Comparison of ENCODE assay signal across 22 mouse cellular contexts in genomic region chr7:45372371-45372770, GRCm38 (mm10). TPM values are rescaled to one million over a fixed set of nuclear protein-coding genes. Genes with fewer than 3 reads are reported as not detected.
DNase-seq lines count a peak whose midpoint lies in the region; TF ChIP-seq lines count a peak whose summit lies in the region.
"Had no signal": no experiment of that assay in that cellular context is flagged by ENCODE, and none has a peak within 500 bp of the region (broad histone marks: within the 10 kb centered on the region; RNA-seq: fewer than 3 reads in every experiment).

No protein-coding gene starts in this region.

- TF ChIP-seq POLR2A in myocyte (IDR thresholded peaks at IDR 0.05; ENCODE audit: insufficient read length, low read depth), result no peak

- H3K4me3 ChIP-seq in myocyte, result no peak overlapping the region
- H3K4me3 ChIP-seq: embryonic facial prominence, embryonic 10.5 days; embryonic facial prominence, embryonic 12.5 days; forebrain, embryonic 13.5 days; forebrain, embryonic 15.5 days had no signal

- no peak overlapping the region for H3K4me2 ChIP-seq in myocyte (ENCODE audit: low read depth)
- H3K4me2 ChIP-seq: embryonic facial prominence, embryonic 12.5 days; forebrain, embryonic 13.5 days; forebrain, embryonic 15.5 days had no signal

- DNase-seq in adrenal gland, adult (ENCODE audit: inconsistent age in 2 of 2, low spot score in 1 of 2), result peak; percentile 46 to 80
- no peak for DNase-seq in adrenal gland, adult 18-20 months (ENCODE audit: low spot score in 2 of 2)
- DNase-seq in adrenal gland, postnatal 10 days, result peak; percentile 27
- DNase-seq in adrenal gland, postnatal 25 days, result no peak
- DNase-seq in cerebellum, adult 11-12 months, result peak; percentile 5
- DNase-seq in cerebellum, adult 11 months, result no peak
- no peak for DNase-seq in spleen, postnatal 10 days (ENCODE audit: low spot score in 2 of 2)
- DNase-seq: cerebellum, adult 2 months; cerebellum, postnatal 10 days; cerebellum, postnatal 25 days; forebrain, postnatal 0 days had no signal

- no peaks in the 10 kb centered on the region for H3K27me3 ChIP-seq in myocyte (ENCODE audit: control insufficient read depth, insufficient read depth, insufficient read length)

- H3K36me3 ChIP-seq in myocyte (ENCODE audit: control insufficient read depth, insufficient read depth), result peaks cover 20% of the 10 kb centered on the region

- no peaks in the 10 kb centered on the region for H3K79me2 ChIP-seq in myocyte (ENCODE audit: control insufficient read depth, insufficient read depth)

- H3ac ChIP-seq in myocyte (ENCODE audit: control insufficient read depth, insufficient read length), result no peak overlapping the region

TF ChIP-seq in myocyte, 11 proteins besides CTCF, POLR2A, EP300 and RAD21:
- TF ChIP-seq MYOG (IDR thresholded peaks at IDR 0.05; ENCODE audit: control insufficient read depth in 1 of 3, insufficient read depth in 1 of 3, insufficient read length in 2 of 3, low read depth in 2 of 3) (no peak), SRF (IDR thresholded peaks at IDR 0.05; ENCODE audit: control insufficient read depth, insufficient read length, low read depth) (no peak), POLR2AphosphoS2 (IDR thresholded peaks at IDR 0.05; ENCODE audit: insufficient read length, low read depth) (peak; percentile 56), E2F4 (IDR thresholded peaks at IDR 0.05; ENCODE audit: insufficient read depth) (no peak), TCF12 (IDR thresholded peaks at IDR 0.05; ENCODE audit: insufficient read depth, poor library complexity, severe bottlenecking) (no peak), TCF3 (IDR thresholded peaks at IDR 0.05; ENCODE audit: insufficient read length, low read depth) (no peak)

RNA-seq across cellular contexts. Expression of gene Lin7b, which starts 2.0 kb away (rescaled TPM):
- 1 to 10 TPM; 1.3 to 1.7 TPM for total RNA-seq in adrenal gland, adult 18-20 months (2021)
- 1 to 10 TPM in 1 of 2 experiments, under 1 TPM in 1; 0.90 to 2.9 TPM for total RNA-seq in adrenal gland, postnatal 10 days (2021)
- total RNA-seq in adrenal gland, postnatal 25 days (2021), result 8.7 TPM in 1 of 2 replicates, not detected in the other
- polyA plus RNA-seq in myocyte (2012; fragmentation: generic; extraction: Trizol), result 2.4 TPM
- total RNA-seq: gastrocnemius, adult 18-20 months had no signal
- polyA plus RNA-seq: activated CD4-positive, CD25-positive, alpha-beta regulatory T cell, adult 4 months had no signal

RNA-seq across cellular contexts. Expression of gene Ppfia3, which starts 5.6 kb away (rescaled TPM):
- total RNA-seq in adrenal gland, adult 18-20 months (2021), result 1 to 10 TPM; 1.7 to 3.2 TPM
- total RNA-seq in adrenal gland, postnatal 10 days (2021), result 1 to 10 TPM; 1.9 to 3.0 TPM
- 1.9 and 2.9 TPM in 2 replicates for total RNA-seq in adrenal gland, postnatal 25 days (2021)
- 6.6 TPM for polyA plus RNA-seq in myocyte (2012; fragmentation: generic; extraction: Trizol)
- polyA plus RNA-seq: activated CD4-positive, CD25-positive, alpha-beta regulatory T cell, adult 4 months had no signal

RNA-seq across cellular contexts. Expression of gene Snrnp70, which starts 23.2 kb away (rescaled TPM):
- total RNA-seq in adrenal gland, adult 18-20 months (2021), result 100 to 1,000 TPM; 262 to 325 TPM
- 100 to 1,000 TPM; 208 to 341 TPM for total RNA-seq in adrenal gland, postnatal 10 days (2021)
- 361 and 425 TPM in 2 replicates for total RNA-seq in adrenal gland, postnatal 25 days (2021)
- polyA plus RNA-seq in myocyte (2012; fragmentation: generic; extraction: Trizol), result 189 TPM

RNA-seq across cellular contexts. Expression of gene Kcna7, which starts 33.1 kb away (rescaled TPM):
- total RNA-seq in adrenal gland, adult 18-20 months (2021), result not detected
- 1 to 10 TPM in 1 of 2 experiments, under 1 TPM in 1; 0.75 to 2.6 TPM for total RNA-seq in adrenal gland, postnatal 10 days (2021)
- not detected in 2 replicates for total RNA-seq in adrenal gland, postnatal 25 days (2021)
- polyA plus RNA-seq in myocyte (2012; fragmentation: generic; extraction: Trizol), result 0.65 TPM
- total RNA-seq: MEL had no signal
- polyA plus RNA-seq: activated CD4-positive, CD25-positive, alpha-beta regulatory T cell, adult 4 months; cerebellum, adult 2 months; cortical plate, adult 2 months; embryonic facial prominence, embryonic 10.5 days; embryonic facial prominence, embryonic 12.5 days; embryonic facial prominence, embryonic 14.5 days; forebrain, embryonic 11.5 days; forebrain, embryonic 13.5 days; forebrain, embryonic 15.5 days; forebrain, postnatal 0 days had no signal

RNA-seq across cellular contexts. Expression of gene Hrc, which starts 37.3 kb away (rescaled TPM):
- under 1 TPM; 0.17 to 0.83 TPM for total RNA-seq in adrenal gland, adult 18-20 months (2021)
- total RNA-seq in adrenal gland, postnatal 10 days (2021), result 10 to 100 TPM; 10.7 to 47.8 TPM
- total RNA-seq in adrenal gland, postnatal 25 days (2021), result 0.18 TPM in 1 of 2 replicates, not detected in the other
- polyA plus RNA-seq in myocyte (2012; fragmentation: generic; extraction: Trizol), result 173 TPM
- total RNA-seq: MEL had no signal
- polyA plus RNA-seq: activated CD4-positive, CD25-positive, alpha-beta regulatory T cell, adult 4 months; forebrain, embryonic 11.5 days; forebrain, postnatal 0 days had no signal

Comparison
In these comparisons a context has a peak if more than half of its experiments do, and no peak if none do; other contexts are left out.
1. DNase-seq: peak in adrenal gland, adult (2 of 2), adrenal gland, postnatal 10 days (single experiment) and cerebellum, adult 11-12 months (single experiment); none in adrenal gland, adult 18-20 months (0 of 2), adrenal gland, postnatal 25 days (single experiment), cerebellum, adult 11 months (single experiment) and spleen, postnatal 10 days (0 of 2).